Mouse (Mus musculus): ENCODE measurements around the gene Magi1.

Magi1 gene

DNA sequence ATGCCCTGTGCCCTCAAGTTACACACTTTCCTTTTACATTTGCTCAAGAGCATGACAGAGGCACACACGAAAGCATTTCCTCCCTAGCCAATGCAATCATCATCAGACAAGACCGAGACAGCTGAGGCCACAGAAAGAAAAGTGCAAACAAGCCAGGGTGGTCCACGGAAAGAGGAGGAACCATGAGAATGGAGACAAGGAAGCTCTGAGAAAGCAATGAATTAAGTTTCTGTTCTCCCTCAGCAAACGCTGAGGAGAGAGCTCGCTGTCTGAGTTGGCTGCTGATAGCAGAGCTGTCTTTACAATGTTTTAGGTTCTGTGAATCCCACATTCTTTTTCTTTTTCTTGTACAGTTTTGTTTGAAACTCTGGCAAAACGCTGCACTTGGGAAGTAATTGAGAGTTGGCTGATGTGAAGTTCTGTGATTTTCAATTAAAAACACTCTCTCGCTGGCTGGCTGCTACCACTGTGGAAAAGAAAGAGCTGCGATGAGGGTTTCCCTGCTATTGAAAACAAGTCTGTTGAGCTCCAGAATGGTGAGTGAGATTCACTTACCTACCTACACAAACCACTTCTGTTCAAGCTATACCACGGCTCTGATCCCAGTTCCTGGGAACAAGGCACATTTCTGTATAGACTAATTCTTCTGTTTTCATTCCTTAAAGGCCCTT is 120.3 kb downstream of the Magi1 start:
- no peak for DNase-seq (ENCODE audit: low read depth in 2 of 2, low spot score in 2 of 2)

DNA sequence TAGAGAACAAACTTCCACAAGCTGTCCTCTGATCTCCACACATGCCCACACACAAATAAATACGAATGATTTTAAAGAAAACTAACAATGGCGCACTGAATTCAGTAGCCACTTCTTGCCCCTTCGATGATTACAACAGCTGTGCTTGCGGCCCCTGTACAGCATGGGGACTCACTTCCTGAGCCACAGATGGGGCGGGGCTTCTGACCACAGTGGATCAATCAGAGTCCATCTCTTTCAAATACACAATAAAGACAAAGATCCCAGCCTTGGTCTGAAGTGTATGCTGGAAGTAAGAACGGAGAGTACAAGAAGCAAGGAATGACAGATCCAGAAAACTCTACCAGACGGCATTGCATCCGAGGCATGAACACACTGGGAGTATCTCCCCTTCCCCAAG is 120.8 kb downstream of the Magi1 start:
- no peak for DNase-seq (ENCODE audit: low read depth in 2 of 2, low spot score in 2 of 2)

DNA sequence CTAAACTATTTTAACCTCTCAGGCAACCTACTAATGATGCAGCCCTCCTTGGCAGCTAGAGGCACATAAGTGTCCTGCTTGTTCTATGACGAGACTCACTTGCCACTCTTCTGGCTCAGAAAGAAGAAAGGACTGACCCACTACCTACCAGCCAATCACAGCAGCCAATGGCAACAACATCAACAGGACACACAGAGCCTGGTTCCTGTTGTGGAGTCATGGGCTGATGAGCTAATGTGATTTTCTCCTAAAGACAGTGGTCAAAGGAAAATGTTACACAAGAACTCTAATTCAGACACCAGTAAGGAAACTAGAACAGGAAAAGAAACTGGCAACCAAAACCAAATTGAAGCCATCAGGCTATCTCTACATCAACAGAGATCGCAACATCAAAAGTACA is 124.5 kb downstream of the Magi1 start:
- DNase-seq (ENCODE audit: low read depth in 2 of 2, low spot score in 2 of 2): no peak

DNA sequence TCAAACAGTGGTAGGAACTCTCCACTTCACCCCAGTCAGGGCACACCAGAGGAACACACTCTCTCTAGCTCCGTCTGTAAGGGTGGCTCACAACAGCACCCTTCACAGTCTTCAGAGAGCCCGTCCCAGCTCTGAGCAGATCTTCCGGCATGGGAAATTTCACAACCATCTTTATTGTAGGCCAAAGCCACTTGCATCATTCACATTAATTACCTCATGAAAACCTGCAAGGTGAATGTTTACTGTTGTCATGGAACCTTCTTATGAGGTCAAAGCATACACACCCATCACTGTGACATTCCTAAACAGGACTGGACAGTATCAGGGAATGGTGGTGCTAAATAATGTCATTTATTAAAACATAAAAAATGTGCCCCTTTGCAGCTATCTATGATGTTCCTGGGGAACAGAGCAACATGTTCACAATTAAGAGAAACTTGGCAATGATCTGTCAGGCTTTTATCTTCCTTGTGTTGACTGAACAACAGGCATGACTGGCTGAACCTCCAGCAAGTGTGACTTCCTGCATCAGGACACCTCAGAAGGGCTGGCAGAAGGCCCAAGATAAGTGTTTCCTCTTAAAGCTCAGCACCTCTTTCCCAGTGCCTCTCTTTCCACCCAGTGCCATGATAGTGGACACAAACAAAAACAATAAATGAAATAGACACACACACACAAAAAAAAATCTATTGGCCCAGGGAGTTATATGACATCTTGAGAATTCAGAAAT is 125.4 kb downstream of the Magi1 start:
- no peak for DNase-seq (ENCODE audit: low read depth in 2 of 2, low spot score in 2 of 2)

DNA sequence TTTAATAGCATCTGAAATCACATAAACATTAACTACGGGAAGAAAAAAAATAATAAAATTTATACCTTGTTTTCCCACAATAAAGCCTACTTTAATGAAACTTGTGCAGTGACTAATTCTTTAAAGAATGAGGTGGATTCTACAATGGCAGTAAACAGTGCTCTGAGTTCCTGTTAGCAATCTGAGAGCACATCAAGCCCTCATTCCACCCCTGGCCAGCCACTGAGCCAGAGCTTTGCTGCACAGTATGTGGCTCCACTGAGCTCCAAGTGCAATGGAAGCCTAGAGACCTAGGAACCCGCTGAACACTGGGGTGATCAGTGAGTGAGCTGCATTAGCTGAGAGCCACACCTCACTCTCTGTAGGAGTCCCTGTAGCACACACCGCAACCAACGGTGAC is 127.7 kb downstream of the Magi1 start:
- no peak for DNase-seq (ENCODE audit: low read depth in 2 of 2, low spot score in 2 of 2)

DNA sequence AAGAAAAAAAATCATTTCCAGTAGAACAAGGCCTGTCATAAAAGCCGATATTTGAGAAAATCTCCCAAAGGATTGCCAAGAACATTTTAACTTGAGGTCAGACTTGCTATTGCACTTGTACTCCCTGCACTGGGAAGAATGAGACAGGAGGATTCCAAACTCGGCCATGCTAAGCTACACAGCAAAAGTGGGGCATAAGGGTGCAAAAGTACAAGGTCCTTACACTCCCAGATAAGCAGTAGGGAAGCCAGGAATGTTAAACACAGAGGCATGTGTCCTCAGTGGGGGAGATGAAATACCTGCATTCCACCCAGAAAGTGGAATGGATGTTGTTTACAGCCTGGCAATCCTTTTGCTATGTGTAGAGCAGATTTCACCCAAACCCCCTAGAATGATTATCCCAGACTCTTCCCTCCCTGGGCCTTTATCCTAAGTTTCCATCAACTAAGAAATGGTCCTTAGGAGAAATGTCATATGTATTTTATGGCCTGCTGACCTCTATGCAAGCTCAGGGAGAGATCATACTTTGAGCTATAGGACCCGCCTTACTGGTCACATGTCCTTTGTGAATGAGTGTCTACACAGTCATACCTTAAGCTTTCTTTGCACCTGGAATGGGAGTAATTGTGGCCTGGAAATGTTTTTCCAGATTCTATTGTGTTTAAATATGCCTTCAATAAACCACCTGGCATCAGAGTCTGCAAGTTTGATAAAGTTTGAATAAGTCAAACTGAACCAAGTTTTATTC is 128.7 kb downstream of the Magi1 start:
- no peak for DNase-seq (ENCODE audit: low read depth in 2 of 2, low spot score in 2 of 2)

DNA sequence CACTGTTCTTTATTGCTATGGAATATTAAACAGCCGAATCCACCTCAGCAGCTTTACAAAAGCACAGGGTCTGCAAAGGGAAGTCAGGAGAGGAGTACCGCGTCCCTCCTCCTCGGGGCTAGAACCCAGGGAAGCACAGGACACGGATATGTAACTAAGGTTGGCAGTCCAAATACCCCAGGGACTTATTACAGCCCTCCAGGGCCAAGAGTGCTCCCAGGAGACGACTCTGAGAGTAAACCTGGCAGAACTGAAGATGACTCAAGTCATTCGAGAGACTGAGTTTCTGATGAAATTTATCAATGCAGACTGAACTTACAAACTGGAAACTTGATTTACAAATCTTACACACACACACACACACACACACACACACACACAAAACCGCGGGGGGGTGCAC is 130.8 kb downstream of the Magi1 start:
- no peak for DNase-seq (ENCODE audit: low read depth in 2 of 2, low spot score in 2 of 2)

DNA sequence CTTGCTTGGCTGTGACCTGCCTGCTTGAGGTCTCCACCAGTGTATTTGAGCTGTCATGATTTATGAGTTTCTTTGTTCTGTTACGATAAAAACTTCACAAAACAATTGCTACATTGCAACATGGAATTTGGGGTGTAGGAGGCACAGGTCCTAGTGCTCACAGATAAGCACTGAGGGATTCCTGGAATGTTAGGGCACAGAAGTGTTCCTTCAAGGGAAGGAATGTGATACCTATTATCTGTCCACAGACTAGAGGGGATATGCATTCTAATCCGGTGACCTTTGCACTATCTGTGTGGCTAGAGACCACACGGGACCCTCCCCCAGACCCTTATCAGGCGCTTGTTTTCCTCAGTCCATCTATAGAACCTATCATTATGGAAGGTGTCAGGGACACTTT is 132.8 kb downstream of the Magi1 start:
- no peak for DNase-seq (ENCODE audit: low read depth in 2 of 2, low spot score in 2 of 2)

DNA sequence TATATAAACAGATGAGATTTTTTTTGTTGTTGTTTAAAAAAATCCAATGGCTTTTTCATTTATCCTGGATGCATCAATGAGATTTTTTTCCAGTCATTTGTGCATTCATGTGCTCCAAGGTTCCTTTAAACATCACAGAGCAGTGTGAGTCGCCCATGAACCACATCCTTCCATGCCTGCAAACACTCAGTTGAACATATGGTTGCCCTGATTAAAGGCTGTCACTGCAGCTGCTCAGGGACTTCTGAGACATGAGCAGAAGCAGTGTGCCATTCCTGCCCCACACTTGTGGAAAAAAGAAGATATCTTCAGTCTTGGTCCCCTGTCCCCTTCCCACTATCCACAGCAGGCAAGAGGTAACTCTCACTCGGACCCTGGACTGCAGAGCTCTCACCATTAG is 133.9 kb downstream of the Magi1 start:
- no peak for DNase-seq (ENCODE audit: low read depth in 2 of 2, low spot score in 2 of 2)

DNA sequence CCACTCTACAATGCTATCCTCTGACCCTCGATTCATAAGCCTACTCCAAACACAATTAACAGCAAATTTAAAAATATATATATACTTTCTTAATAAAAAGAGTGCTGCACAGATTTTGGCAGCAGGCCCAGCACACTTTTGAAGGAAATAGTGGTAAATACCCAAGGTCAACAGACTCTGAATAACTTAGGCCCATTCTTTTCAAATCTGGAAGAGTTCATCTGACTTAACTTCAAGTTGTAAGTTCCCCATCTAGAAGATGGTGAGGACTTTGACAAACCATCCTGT is 137.6 kb downstream of the Magi1 start:
- DNase-seq (ENCODE audit: low read depth in 2 of 2, low spot score in 2 of 2): no peak

DNA sequence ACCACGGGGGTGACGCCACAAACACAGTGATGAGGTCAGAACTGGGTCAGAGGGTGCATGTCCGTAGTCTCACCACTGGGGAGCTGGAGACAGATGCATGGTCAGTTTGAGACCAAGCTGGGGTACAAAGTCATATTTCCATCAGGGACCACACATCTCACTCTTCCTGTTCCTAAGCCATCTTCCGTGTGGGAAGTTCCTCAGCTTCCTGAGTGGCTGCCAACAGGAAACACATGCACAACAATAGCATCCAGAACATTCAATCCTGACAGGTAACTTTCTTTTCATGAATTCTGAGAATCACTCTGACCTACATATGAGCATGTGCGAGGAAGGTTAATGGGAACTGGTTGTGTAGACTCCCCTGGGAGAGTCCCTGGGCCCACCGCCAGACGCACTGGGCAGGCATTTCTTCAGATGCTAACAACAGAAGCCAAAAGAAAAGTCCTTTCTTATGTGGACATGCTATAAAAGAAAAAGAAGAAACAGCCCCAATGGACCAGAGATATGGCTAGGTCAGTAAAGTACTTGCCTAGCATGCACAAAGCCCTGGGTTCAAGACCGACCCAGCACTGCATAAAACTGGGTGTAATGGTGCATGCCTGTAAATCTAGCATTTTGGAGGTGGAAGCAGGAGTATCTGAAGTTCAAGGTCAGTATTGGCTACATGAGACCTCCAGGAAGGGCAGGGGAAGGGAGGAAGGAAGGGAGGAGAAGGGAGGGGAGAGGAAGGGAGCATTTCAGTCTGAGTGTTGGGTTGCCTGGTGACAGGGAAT is 138.1 kb downstream of the Magi1 start:
- DNase-seq (ENCODE audit: low read depth in 2 of 2, low spot score in 2 of 2): no peak

DNA sequence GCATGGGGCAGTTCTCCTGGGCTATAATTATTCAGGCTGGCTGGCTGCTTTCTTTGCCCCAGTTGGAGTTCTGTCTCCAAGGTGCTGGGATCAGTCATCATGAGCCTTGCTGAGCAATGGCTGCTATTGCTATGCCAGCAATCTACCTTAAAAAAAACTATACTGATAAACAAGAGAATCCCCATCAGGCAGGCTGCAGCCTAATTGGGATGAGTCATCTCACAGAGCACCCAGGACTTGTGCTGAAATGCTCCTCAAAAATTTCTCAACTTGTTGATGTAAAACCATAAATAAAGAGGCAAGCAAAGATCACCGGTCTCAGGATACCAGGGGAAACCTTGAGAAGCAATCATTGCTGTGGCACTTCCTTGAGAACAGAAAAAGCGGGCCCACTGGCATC is 141.2 kb downstream of the Magi1 start:
- no peak for DNase-seq (ENCODE audit: low read depth in 2 of 2, low spot score in 2 of 2)

DNA sequence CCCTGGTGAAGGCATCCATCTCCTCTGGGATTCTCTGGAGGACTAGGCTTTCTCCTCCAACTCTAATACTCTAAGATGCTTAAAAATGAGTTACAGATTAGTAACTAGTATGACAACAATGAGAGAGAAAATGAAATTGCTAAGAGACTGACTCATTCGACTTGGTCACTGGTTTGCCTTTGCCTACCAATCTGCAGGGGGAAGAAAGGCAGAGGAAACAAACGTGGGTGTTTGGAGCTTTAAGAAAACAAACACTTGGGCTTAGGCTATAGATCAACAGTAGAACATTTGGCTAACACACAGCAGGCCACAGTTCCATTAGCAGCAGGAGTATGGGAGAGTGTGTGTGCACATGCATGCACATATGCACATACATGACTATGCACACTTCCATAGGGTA is 142.2 kb downstream of the Magi1 start:
- no peak for DNase-seq (ENCODE audit: low read depth in 2 of 2, low spot score in 2 of 2)

DNA sequence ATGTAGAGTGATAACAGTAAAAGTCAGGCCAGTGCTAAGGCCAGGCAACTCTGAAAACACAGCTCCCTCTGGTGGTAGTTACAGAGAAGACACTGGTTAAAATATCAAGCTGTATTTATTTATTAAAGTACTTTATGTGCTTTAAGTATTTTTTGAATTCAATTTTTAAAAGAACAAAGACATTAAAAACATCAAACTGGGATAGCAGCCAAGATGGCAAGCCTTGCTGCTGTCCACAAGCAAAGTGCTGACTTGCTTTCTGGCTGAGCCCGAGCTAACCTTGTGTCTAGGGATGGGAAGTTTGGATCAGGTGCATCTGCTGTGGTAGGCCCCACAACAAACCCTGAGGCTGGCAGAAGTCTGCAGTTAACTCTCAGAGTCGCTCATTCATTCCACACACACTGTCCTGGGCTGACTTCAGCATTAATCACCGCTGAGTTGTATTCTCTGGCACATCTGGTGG is 143.7 kb downstream of the Magi1 start:
- no peak for DNase-seq (ENCODE audit: low read depth in 2 of 2, low spot score in 2 of 2)

DNA sequence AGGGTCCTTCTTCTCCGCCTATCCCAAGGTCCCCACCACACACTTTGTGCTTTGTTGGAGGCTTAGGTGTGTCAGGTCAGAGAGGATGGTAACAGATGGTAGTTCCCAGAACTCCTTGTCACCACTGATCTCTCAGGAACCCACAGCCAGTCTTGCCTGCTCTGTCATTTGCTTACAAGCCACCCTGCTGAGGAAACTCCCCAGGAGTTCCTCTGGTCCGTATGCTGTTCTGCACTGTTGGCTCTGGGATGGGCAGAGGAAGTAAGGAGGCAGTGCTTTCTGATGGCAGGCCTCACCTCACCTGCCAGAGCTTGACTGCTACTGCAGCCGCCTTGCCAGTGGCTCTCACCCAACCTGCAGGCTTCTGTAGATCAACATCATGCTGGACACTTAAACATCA is 147.0 kb downstream of the Magi1 start:
- DNase-seq (ENCODE audit: low read depth in 2 of 2, low spot score in 2 of 2): no peak

DNA sequence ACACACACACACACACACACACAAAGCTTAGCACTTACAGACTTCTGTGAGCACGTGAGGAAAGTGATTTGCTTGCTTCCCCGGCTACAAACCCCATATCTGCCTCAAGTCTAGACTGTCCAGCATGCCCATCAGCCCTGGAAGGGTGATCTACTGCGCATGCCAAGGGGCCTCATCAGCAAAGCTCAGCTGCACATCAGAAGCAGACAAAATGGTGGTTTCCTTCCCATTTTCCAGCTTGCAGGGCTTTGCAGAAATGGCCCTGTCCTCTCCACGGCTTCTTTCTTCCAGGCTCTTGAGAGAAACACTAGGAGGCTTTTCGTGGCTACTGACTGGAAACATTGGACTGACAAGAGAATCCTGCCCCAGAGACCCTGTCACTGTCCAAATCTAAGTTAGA is 149.6 kb downstream of the Magi1 start:
- DNase-seq (ENCODE audit: low read depth in 2 of 2, low spot score in 2 of 2): no peak

DNA sequence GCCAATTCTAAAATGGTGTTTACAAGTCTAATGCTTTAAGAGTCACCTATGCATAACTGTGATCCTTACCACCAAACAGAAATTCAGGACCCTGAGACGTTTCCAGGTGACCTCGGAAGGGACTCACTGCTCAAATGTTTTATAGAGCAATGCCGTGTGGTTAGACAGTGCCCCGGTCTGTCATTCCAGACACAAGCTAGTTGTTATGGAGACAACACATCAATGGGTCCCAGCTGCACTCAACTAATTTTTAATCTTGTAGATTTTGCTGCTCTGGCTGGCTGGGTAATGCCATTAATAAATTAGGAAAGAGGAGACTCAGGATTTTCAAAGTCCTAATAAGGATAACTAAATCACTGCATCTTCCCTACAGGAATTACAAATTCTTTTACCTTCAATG is 151.7 kb downstream of the Magi1 start:
- no peak for DNase-seq (ENCODE audit: low read depth in 2 of 2, low spot score in 2 of 2)

DNA sequence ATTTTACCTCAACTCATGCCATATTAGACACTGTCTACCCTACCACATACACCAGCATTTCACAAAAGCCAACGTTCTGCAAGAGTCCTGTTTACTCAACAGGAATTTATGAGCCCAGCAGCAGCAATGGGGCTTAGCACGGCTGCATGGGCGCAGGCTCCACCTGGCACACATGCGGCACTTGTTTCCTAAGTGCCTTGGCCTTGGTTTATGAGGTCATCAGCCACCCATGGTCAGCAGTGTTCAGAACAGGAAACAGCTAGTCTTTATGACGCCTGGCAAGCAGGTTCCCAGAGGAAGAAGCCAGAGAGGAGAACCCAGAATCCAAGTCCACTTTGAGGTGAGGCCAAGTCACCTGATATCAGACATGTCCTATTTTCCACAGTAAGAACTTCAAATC is 153.3 kb downstream of the Magi1 start:
- DNase-seq (ENCODE audit: low read depth in 2 of 2, low spot score in 2 of 2): no peak

DNA sequence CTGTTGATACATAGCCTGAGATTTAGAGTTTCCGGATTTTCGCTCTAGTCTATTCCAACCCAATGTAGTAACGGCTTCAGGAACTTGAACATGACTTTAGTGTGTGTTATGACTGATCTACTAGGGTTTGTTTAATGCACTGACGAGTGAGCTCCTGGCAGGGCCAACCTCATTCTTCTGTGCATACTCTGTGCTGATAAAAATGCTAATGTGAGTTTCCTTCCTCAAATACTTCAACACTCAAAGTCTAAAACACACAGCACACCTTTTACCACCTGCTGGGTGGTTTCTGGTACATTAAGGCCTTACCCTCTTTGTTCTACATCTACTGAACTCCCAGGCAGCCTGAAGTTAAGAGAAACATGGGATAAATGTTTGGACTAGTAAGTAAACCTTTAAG is 157.0 kb downstream of the Magi1 start:
- DNase-seq (ENCODE audit: low read depth in 2 of 2, low spot score in 2 of 2): no peak

DNA sequence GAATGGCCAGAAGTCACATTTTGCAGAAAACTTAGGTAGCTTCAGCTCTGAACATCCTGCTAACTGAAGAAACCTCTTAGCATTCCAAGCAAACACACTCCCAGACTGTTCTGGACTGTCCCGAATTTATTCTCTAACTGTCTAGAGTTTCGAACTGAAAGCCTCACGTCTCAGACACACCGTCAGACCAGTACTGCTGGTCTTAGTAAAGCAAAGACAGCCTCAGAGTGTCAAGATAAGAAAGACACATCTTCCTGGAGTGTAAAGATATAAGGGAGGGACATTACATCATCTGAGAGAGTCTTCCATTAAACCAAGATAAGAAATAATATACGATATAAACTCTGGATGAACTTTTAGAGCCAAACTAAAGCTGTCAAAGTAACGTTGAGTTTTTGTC is 158.6 kb downstream of the Magi1 start:
- no peak for DNase-seq (ENCODE audit: low read depth in 2 of 2, low spot score in 2 of 2)

DNA sequence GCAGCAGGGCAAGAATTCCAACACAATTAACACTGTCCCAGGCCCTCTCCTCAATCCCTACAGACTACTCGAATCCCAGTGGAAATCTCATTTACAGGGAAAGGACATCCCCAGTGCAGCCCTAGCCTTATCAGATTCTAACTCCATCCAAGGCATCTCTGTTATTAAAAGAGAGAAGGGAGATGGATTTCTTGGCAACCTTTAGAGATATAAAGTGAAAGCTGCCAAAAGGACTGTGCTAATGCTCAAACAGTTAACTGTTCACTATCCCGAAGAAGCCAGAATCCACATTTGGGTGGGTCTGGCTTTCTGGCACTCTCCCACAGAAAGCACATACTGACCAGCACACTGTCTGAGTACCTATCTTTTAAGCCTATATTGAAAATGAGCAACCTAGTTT is 159.4 kb downstream of the Magi1 start:
- DNase-seq (ENCODE audit: low read depth in 2 of 2, low spot score in 2 of 2): no peak

Data from CD8-positive naive resting alpha-beta T cell, adult 2 months (primary cell).